In genomic region chr10:87485721-87486620, GRCm38 (mm10) we compare ENCODE assay signal across 9 mouse cellular contexts. TPM values are rescaled to one million over a fixed set of nuclear protein-coding genes. Genes with fewer than 3 reads are reported as not detected.
A peak's percentile ranks its signal among the peaks of the same experiment; 100 is the strongest.
DNase-seq lines count a peak whose midpoint lies in the region; ATAC-seq and TF ChIP-seq lines count a peak whose summit lies in the region.
"Had no signal": no experiment of that assay in that cellular context is flagged by ENCODE, and none has a peak within 500 bp of the region (broad histone marks: within the 10 kb centered on the region; RNA-seq: fewer than 3 reads in every experiment).

No protein-coding gene starts in this region.

- no peaks in the 10 kb centered on the region for H3K36me3 ChIP-seq in E14TG2a.4 (ENCODE audit: insufficient read depth, low read length)
- no peaks in the 10 kb centered on the region for H3K36me3 ChIP-seq in hindbrain, embryonic 10.5 days
- no peaks in the 10 kb centered on the region for H3K36me3 ChIP-seq in neural tube, embryonic 12.5 days

- WGBS in hindbrain, embryonic 10.5 days: under 1% methylated on average over 33 of the region's 33 CpGs
- under 1% methylated on average over 33 of the region's 33 CpGs for WGBS in neural tube, embryonic 12.5 days

- peak overlapping the region; percentile 48 for H3K9ac ChIP-seq in neural tube, embryonic 12.5 days

- no peaks in the 10 kb centered on the region for H3K9me3 ChIP-seq in E14TG2a.4 (ENCODE audit: low read length)
- no peaks in the 10 kb centered on the region for H3K9me3 ChIP-seq in hindbrain, embryonic 10.5 days
- H3K9me3 ChIP-seq in neural tube, embryonic 12.5 days: no peaks in the 10 kb centered on the region

- peak overlapping the region; percentile 68 for H3K4me2 ChIP-seq in neural tube, embryonic 12.5 days (replicated peaks)

- H3K4me1 ChIP-seq in E14TG2a.4 (replicated peaks; ENCODE audit: low read depth, low read length): peaks cover 29% of the 10 kb centered on the region
- peaks cover 63% of the 10 kb centered on the region for H3K4me1 ChIP-seq in hindbrain, embryonic 10.5 days (replicated peaks)
- H3K4me1 ChIP-seq in neural tube, embryonic 12.5 days: peaks cover 49% of the 10 kb centered on the region

- peaks cover 70% of the 10 kb centered on the region for H3K27me3 ChIP-seq in E14TG2a.4 (ENCODE audit: insufficient read depth, low read length)
- H3K27me3 ChIP-seq in hindbrain, embryonic 10.5 days (ENCODE audit: insufficient read depth, poor library complexity, severe bottlenecking): peaks cover 90% of the 10 kb centered on the region
- peaks cover 21% of the 10 kb centered on the region; the same call in 1 of the 2 replicates for H3K27me3 ChIP-seq in neural tube, embryonic 12.5 days (replicated peaks)

- ATAC-seq in neural tube, embryonic 12.5 days (ENCODE audit: low FRiP score, low read depth): peak; percentile 39; the same call in 1 of the 2 replicates

- TF ChIP-seq CTCF in E14TG2a.4 (conservative IDR thresholded peaks at IDR 0.05; ENCODE audit: low read length): no peak

- H3K27ac ChIP-seq in hindbrain, embryonic 10.5 days: peak overlapping the region; percentile 79
- no peak overlapping the region for H3K27ac ChIP-seq in neural tube, embryonic 12.5 days

- peak; percentile 14 for DNase-seq in Muller cell, postnatal 12 days (ENCODE audit: inconsistent ontology term)
- DNase-seq in hindbrain, embryonic 10.5 days (ENCODE audit: low spot score): peak; percentile 68
- DNase-seq in layer of hippocampus, postnatal 10 days (ENCODE audit: low spot score in 2 of 2): peak; percentile 35 to 61
- no peak for DNase-seq in adrenal gland, postnatal 36 days
- no peak for DNase-seq in urinary bladder, adult 2 months (ENCODE audit: low spot score)
- DNase-seq in lung, postnatal 36 days: no peak

- H3K4me3 ChIP-seq in E14TG2a.4 (replicated peaks; ENCODE audit: low read length): peak overlapping the region; percentile 39; the same call in 1 of the 2 replicates
- H3K4me3 ChIP-seq in hindbrain, embryonic 10.5 days: peak overlapping the region; percentile 48
- H3K4me3 ChIP-seq in neural tube, embryonic 12.5 days: peak overlapping the region; percentile 27

RNA-seq across cellular contexts. Expression of gene Ascl1, which starts 7.5 kb away (rescaled TPM):
- 15.7 and 41.5 TPM in 2 replicates for polyA plus RNA-seq in hindbrain, embryonic 10.5 days (2016; fragmentation: Nextera tagmentation; extraction: Ambion mirVana)
- total RNA-seq in layer of hippocampus, postnatal 10 days (2021): 10 to 100 TPM; 11.2 to 11.5 TPM
- polyA plus RNA-seq in neural tube, embryonic 12.5 days (2016; fragmentation: Nextera tagmentation; extraction: Ambion mirVana): 53.7 and 66.1 TPM in 2 replicates
- total RNA-seq in adrenal gland, postnatal 36 days (2021): 1 to 10 TPM; 1.1 to 1.6 TPM
- polyA plus RNA-seq in urinary bladder, adult 2 months (2012; rRNA removed): 0.11 and 0.22 TPM in 2 replicates

RNA-seq across cellular contexts. Expression of gene Pah, which starts 35.6 kb away (rescaled TPM):
- polyA plus RNA-seq in hindbrain, embryonic 10.5 days (2016; fragmentation: Nextera tagmentation; extraction: Ambion mirVana): not detected in 2 replicates
- total RNA-seq in layer of hippocampus, postnatal 10 days (2021): not detected
- polyA plus RNA-seq in neural tube, embryonic 12.5 days (2016; fragmentation: Nextera tagmentation; extraction: Ambion mirVana): 0.11 TPM in 1 of 2 replicates, not detected in the other
- 1 to 10 TPM in 1 of 2 experiments, not detected in 1; 1.1 TPM for total RNA-seq in adrenal gland, postnatal 36 days (2021)
- not detected in 2 replicates for polyA plus RNA-seq in urinary bladder, adult 2 months (2012; rRNA removed)
- total RNA-seq: layer of hippocampus, adult 8-10 months had no signal

Comparison
In these comparisons a context has a peak if more than half of its experiments do, and no peak if none do; other contexts are left out.
1. DNase-seq: peak in Muller cell, postnatal 12 days (single experiment), hindbrain, embryonic 10.5 days (single experiment) and layer of hippocampus, postnatal 10 days (2 of 2); none in adrenal gland, postnatal 36 days (0 of 2), urinary bladder, adult 2 months (single experiment) and lung, postnatal 36 days (single experiment).
2. RNA of gene Ascl1, which starts 7.5 kb away (polyA plus RNA-seq): 53.7 to 66.1 TPM in neural tube, embryonic 12.5 days and 15.7 to 41.5 TPM in hindbrain, embryonic 10.5 days; 0.11 to 0.22 TPM in urinary bladder, adult 2 months; every median in the first group is over 10 times any median in the second.
3. Peak in every context shown above with its lines, with median percentiles within 50 percentile points of each other: H3K4me3 ChIP-seq.